Mouse (Mus musculus): Measurements from ENCODE around the gene Relt. TPM values are rescaled to one million over a fixed set of nuclear protein-coding genes. Genes with fewer than 3 reads are reported as not detected.

Gene Relt
- polyA plus RNA-seq, 1 experiment from 2014 or later, result 1.4 TPM

- ATAC-seq (ENCODE audit: low FRiP score) (no peak), DNase-seq (ENCODE audit: low spot score) (no peak)
- 0 out of 2 replicates have a peak, but pooled peaks cover 3% of the 10 kb centered on the region for H3K36me3 ChIP-seq (ENCODE audit: control insufficient read depth, insufficient read depth, low read length)
- WGBS, result 90% methylated on average over 8 of the region's 8 CpGs
- no peaks in the 10 kb centered on the region for H3K4me1 ChIP-seq (replicated peaks; ENCODE audit: control insufficient read depth, insufficient read depth, low read length)
- no peaks in the 10 kb centered on the region for H3K9me3 ChIP-seq (ENCODE audit: control insufficient read depth, low read length)
- no peak overlapping the region for H3K4me3 ChIP-seq (ENCODE audit: low read depth, low read length)
- no peak overlapping the region for H3K4me2 ChIP-seq (replicated peaks; ENCODE audit: low read depth, low read length)
- no peak overlapping the region for H3K27ac ChIP-seq (ENCODE audit: low read depth, low read length)
- no peak overlapping the region for H3K9ac ChIP-seq (ENCODE audit: low read depth, low read length)
- H3K27me3 ChIP-seq (ENCODE audit: control insufficient read depth, insufficient read depth, low read length), result no peaks in the 10 kb centered on the region
These were observed 6.8 kb upstream of the Relt start for GRCm38 (mm10) chr7:100869877-100870629.

GRCm38 (mm10) chr7:100868551-100868950 lies 5.3 kb upstream of the Relt start:
- ATAC-seq (ENCODE audit: low FRiP score), result no peak
- no peak overlapping the region for H3K9ac ChIP-seq (ENCODE audit: low read depth, low read length)
- no peak overlapping the region for H3K27ac ChIP-seq (ENCODE audit: low read depth, low read length)
- H3K9me3 ChIP-seq (ENCODE audit: control insufficient read depth, low read length), result no peaks in the 10 kb centered on the region
- no peak overlapping the region for H3K4me3 ChIP-seq (ENCODE audit: low read depth, low read length)
- no peak overlapping the region for H3K4me2 ChIP-seq (replicated peaks; ENCODE audit: low read depth, low read length)
- no peaks in the 10 kb centered on the region for H3K27me3 ChIP-seq (ENCODE audit: control insufficient read depth, insufficient read depth, low read length)
- 0 out of 2 replicates have a peak, but pooled peaks cover 3% of the 10 kb centered on the region for H3K36me3 ChIP-seq (ENCODE audit: control insufficient read depth, insufficient read depth, low read length)
- no peak for DNase-seq (ENCODE audit: low spot score)
- 83% methylated on average over 4 of the region's 4 CpGs for WGBS
- no peaks in the 10 kb centered on the region for H3K4me1 ChIP-seq (replicated peaks; ENCODE audit: control insufficient read depth, insufficient read depth, low read length)

GRCm38 (mm10) chr7:100867561-100867960 lies 4.3 kb upstream of the Relt start:
- H3K4me1 ChIP-seq (replicated peaks; ENCODE audit: control insufficient read depth, insufficient read depth, low read length), result no peaks in the 10 kb centered on the region
- 71% methylated on average over 2 of the region's 2 CpGs for WGBS

GRCm38 (mm10) chr7:100866675-100867074 lies 3.4 kb upstream of the Relt start:
- 9% methylated on average over 3 of the region's 3 CpGs for WGBS
- Histone ChIP-seq H3K27me3 (ENCODE audit: control insufficient read depth, insufficient read depth, low read length) (no peaks in the 10 kb centered on the region), H3K27ac (ENCODE audit: low read depth, low read length) (no peak overlapping the region), H3K36me3 (ENCODE audit: control insufficient read depth, insufficient read depth, low read length) (no peaks in the 10 kb centered on the region), H3K9ac (ENCODE audit: low read depth, low read length) (no peak overlapping the region), H3K9me3 (ENCODE audit: control insufficient read depth, low read length) (no peaks in the 10 kb centered on the region), H3K4me2 (replicated peaks; ENCODE audit: low read depth, low read length) (no peak overlapping the region), H3K4me3 (ENCODE audit: low read depth, low read length) (no peak overlapping the region), H3K4me1 (replicated peaks; ENCODE audit: control insufficient read depth, insufficient read depth, low read length) (0 out of 2 replicates have a peak, but pooled peaks cover 2% of the 10 kb centered on the region)
- peak; percentile 82 for DNase-seq (ENCODE audit: low spot score)
- ATAC-seq (ENCODE audit: low FRiP score), result no peak

More at GRCm38 (mm10) chr7:100867561-100867960, 4.3 kb upstream of the Relt start:
- no peak overlapping the region for H3K4me2 ChIP-seq (replicated peaks; ENCODE audit: low read depth, low read length)
- no peak overlapping the region for H3K27ac ChIP-seq (ENCODE audit: low read depth, low read length)
- ATAC-seq (ENCODE audit: low FRiP score) (no peak), DNase-seq (ENCODE audit: low spot score) (no peak)
- no peaks in the 10 kb centered on the region for H3K9me3 ChIP-seq (ENCODE audit: control insufficient read depth, low read length)
- no peak overlapping the region for H3K4me3 ChIP-seq (ENCODE audit: low read depth, low read length)
- no peak overlapping the region for H3K9ac ChIP-seq (ENCODE audit: low read depth, low read length)
- H3K27me3 ChIP-seq (ENCODE audit: control insufficient read depth, insufficient read depth, low read length), result no peaks in the 10 kb centered on the region
- H3K36me3 ChIP-seq (ENCODE audit: control insufficient read depth, insufficient read depth, low read length), result 0 out of 2 replicates have a peak, but pooled peaks cover 2% of the 10 kb centered on the region

GRCm38 (mm10) chr7:100862353-100862752 lies 893 bp downstream of the Relt start:
- Histone ChIP-seq H3K27me3 (ENCODE audit: control insufficient read depth, insufficient read depth, low read length) (no peaks in the 10 kb centered on the region), H3K9ac (ENCODE audit: low read depth, low read length) (peak overlapping the region; percentile 71; the same call in 1 of the 2 replicates), H3K9me3 (ENCODE audit: control insufficient read depth, low read length) (no peaks in the 10 kb centered on the region), H3K4me1 (replicated peaks; ENCODE audit: control insufficient read depth, insufficient read depth, low read length) (0 out of 2 replicates have a peak, but pooled peaks cover 2% of the 10 kb centered on the region), H3K4me3 (ENCODE audit: low read depth, low read length) (peak overlapping the region; percentile 61), H3K36me3 (ENCODE audit: control insufficient read depth, insufficient read depth, low read length) (no peaks in the 10 kb centered on the region), H3K27ac (ENCODE audit: low read depth, low read length) (no peak overlapping the region), H3K4me2 (replicated peaks; ENCODE audit: low read depth, low read length) (peak overlapping the region; percentile 72)
- ATAC-seq (ENCODE audit: low FRiP score), result peak; percentile 6; the same call in 1 of the 2 replicates
- WGBS, result 5% methylated on average over 4 of the region's 4 CpGs
- no peak for DNase-seq (ENCODE audit: low spot score)

GRCm38 (mm10) chr7:100861209-100861608 lies 2.0 kb downstream of the Relt start:
- ATAC-seq (ENCODE audit: low FRiP score) (no peak), DNase-seq (ENCODE audit: low spot score) (no peak)
- Histone ChIP-seq H3K4me2 (replicated peaks; ENCODE audit: low read depth, low read length) (no peak overlapping the region), H3K36me3 (ENCODE audit: control insufficient read depth, insufficient read depth, low read length) (no peaks in the 10 kb centered on the region), H3K4me3 (ENCODE audit: low read depth, low read length) (no peak overlapping the region), H3K27me3 (ENCODE audit: control insufficient read depth, insufficient read depth, low read length) (no peaks in the 10 kb centered on the region), H3K4me1 (replicated peaks; ENCODE audit: control insufficient read depth, insufficient read depth, low read length) (0 out of 2 replicates have a peak, but pooled peaks cover 2% of the 10 kb centered on the region), H3K9me3 (ENCODE audit: control insufficient read depth, low read length) (no peaks in the 10 kb centered on the region), H3K9ac (ENCODE audit: low read depth, low read length) (no peak overlapping the region), H3K27ac (ENCODE audit: low read depth, low read length) (no peak overlapping the region)
- WGBS, result 92% methylated on average over 5 of the region's 5 CpGs

- Histone ChIP-seq H3K9ac (ENCODE audit: low read depth, low read length) (no peak overlapping the region), H3K27me3 (ENCODE audit: control insufficient read depth, insufficient read depth, low read length) (no peaks in the 10 kb centered on the region), H3K4me2 (replicated peaks; ENCODE audit: low read depth, low read length) (no peak overlapping the region), H3K4me3 (ENCODE audit: low read depth, low read length) (no peak overlapping the region), H3K9me3 (ENCODE audit: control insufficient read depth, low read length) (no peaks in the 10 kb centered on the region), H3K27ac (ENCODE audit: low read depth, low read length) (no peak overlapping the region), H3K36me3 (ENCODE audit: control insufficient read depth, insufficient read depth, low read length) (no peaks in the 10 kb centered on the region), H3K4me1 (replicated peaks; ENCODE audit: control insufficient read depth, insufficient read depth, low read length) (0 out of 2 replicates have a peak, but pooled peaks cover 2% of the 10 kb centered on the region)
- DNase-seq (ENCODE audit: low spot score), result no peak
- WGBS, result 83% methylated on average over 3 of the region's 3 CpGs
- ATAC-seq (ENCODE audit: low FRiP score), result no peak
These were observed 2.8 kb downstream of the Relt start for GRCm38 (mm10) chr7:100860450-100860849.

GRCm38 (mm10) chr7:100855795-100856573 lies 7.3 kb downstream of the Relt start:
- H3K36me3 ChIP-seq (ENCODE audit: control insufficient read depth, insufficient read depth, low read length), result no peaks in the 10 kb centered on the region

More at GRCm38 (mm10) chr7:100855795-100856573, 7.3 kb downstream of the Relt start:
- no peak overlapping the region for H3K9ac ChIP-seq (ENCODE audit: low read depth, low read length)
- no peak overlapping the region for H3K4me2 ChIP-seq (replicated peaks; ENCODE audit: low read depth, low read length)
- ATAC-seq (ENCODE audit: low FRiP score) (no peak), DNase-seq (ENCODE audit: low spot score) (no peak)
- H3K27me3 ChIP-seq (ENCODE audit: control insufficient read depth, insufficient read depth, low read length), result no peaks in the 10 kb centered on the region
- no peaks in the 10 kb centered on the region for H3K4me1 ChIP-seq (replicated peaks; ENCODE audit: control insufficient read depth, insufficient read depth, low read length)
- no peak overlapping the region for H3K4me3 ChIP-seq (ENCODE audit: low read depth, low read length)
- WGBS, result 82% methylated on average over 5 of the region's 5 CpGs
- no peak overlapping the region for H3K27ac ChIP-seq (ENCODE audit: low read depth, low read length)
- H3K9me3 ChIP-seq (ENCODE audit: control insufficient read depth, low read length), result no peaks in the 10 kb centered on the region
